Mouse (Mus musculus) lung, postnatal 0 days (tissue): Measurements from ENCODE around the gene Stk11.

Experiments
- CTCF ChIP-seq: IDR thresholded peaks from 2 replicates; pipeline ENCODE4 v1.5.1; 2016; ENCODE audit warnings: antibody characterized with exemption, mild to moderate bottlenecking
- EP300 ChIP-seq: IDR thresholded peaks from 2 replicates; pipeline ENCODE4 v1.6.1; 2016; ENCODE audit warnings: antibody characterized with exemption, mild to moderate bottlenecking, control low read depth

DNA sequence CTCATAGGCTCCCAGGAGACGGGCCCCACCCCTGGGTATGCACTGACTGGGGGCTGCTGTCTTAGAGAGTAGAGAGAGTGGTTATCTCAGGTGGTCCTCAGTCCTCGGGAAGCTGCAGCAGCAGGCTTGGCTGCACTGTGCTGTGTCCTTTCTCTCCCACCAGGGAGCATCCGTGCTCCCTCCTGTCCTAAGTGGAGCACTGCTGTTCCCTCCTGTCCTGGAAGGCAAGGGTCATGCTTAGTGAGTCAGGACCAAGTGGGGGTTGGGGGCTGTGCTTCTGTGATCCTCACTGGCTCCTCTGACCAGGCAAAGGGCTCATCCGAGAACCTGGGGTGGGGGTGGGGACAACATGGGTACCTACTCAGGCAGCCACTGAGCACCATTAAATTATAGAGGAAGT lies 26.5 kb upstream of the Stk11 start:
- peak; percentile 59 for TF ChIP-seq CTCF
- no peak for TF ChIP-seq EP300
